Comparison of ENCODE assay signal across 7 mouse cellular contexts in the genomic region with DNA sequence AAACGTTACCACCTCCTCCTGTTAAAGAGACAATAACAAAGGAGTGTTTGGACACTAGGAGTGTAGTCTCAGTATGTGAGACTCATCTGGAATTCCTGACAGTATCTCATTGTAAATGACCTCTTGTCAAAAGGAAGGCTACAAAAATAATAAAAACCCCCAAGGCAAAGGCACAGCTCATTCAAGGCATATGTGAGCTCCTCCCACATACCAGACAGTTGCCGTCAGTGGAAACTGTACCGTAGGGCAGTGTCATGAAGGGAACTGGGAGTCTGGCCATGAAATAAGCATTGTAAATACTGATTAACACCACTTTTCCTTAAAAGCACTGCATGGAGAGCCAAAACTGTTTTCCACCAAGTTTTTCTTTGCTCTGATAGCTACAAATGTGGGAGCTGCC.
DNase-seq lines count a peak whose midpoint lies in the region.

No protein-coding gene starts in this region.

- DNase-seq in testis, postnatal 14 days (ENCODE audit: low spot score) = peak; percentile 70
- no peak for DNase-seq in testis, postnatal 10 days (ENCODE audit: low spot score)
- peak; percentile 98 for DNase-seq in heart, adult 11 months
- peak; percentile 51 to 77 for DNase-seq in kidney, adult 8-10 months
- peak; percentile 52 for DNase-seq in lung, postnatal 14 days
- DNase-seq in thymus, postnatal 10 days (ENCODE audit: low spot score in 2 of 2) = no peak
- no peak for DNase-seq in cerebellum, postnatal 14 days

Comparison
In these comparisons a context has a peak if more than half of its experiments do, and no peak if none do; other contexts are left out.
1. DNase-seq: peak in testis, postnatal 14 days (single experiment), heart, adult 11 months (single experiment), kidney, adult 8-10 months (2 of 2) and lung, postnatal 14 days (single experiment); none in testis, postnatal 10 days (single experiment), thymus, postnatal 10 days (0 of 2) and cerebellum, postnatal 14 days (0 of 2).